Mouse (Mus musculus) bone marrow macrophage, adult 2 months (primary cell): Measurements from ENCODE around the gene Nol8. TPM values are rescaled to one million over a fixed set of nuclear protein-coding genes. Genes with fewer than 3 reads are reported as not detected.

Experiments
- H3K27ac ChIP-seq: 2 replicates; pipeline ENCODE4 v1.5.1; 2012; ENCODE audit warnings: low read depth, low read length; ENCODE audit not compliant: insufficient read depth
- H3K4me1 ChIP-seq: 2 replicates; pipeline ENCODE4 v1.6.1; 2012; ENCODE audit warnings: low read length; ENCODE audit not compliant: control insufficient read depth, insufficient read depth
- H3K4me3 ChIP-seq: 2 replicates; pipeline ENCODE4 v1.5.1; 2012; ENCODE audit warnings: mild to moderate bottlenecking, low read length, moderate library complexity; ENCODE audit not compliant: insufficient read depth
- CTCF ChIP-seq: IDR thresholded peaks from 2 replicates; pipeline ENCODE4 v1.5.1; 2012; ENCODE audit warnings: low read depth, mild to moderate bottlenecking, low read length, moderate library complexity
- POLR2A ChIP-seq: IDR thresholded peaks from 2 replicates; pipeline ENCODE4 v1.6.1; 2012; ENCODE audit warnings: mild to moderate bottlenecking, low read depth, low read length, borderline replicate concordance
- polyA plus RNA-seq: library from polyadenylated mRNA; stranded (reverse); fragments of >200 nt; gene quantifications from 2 replicates; pipeline ENCODE4 v1.2.4, GENCODE M21; 2012; ENCODE audit not compliant: missing spikeins, insufficient read depth, insufficient read length

Gene Nol8
- polyA plus RNA-seq, result 8.7 and 13.0 TPM in 2 replicates

DNA sequence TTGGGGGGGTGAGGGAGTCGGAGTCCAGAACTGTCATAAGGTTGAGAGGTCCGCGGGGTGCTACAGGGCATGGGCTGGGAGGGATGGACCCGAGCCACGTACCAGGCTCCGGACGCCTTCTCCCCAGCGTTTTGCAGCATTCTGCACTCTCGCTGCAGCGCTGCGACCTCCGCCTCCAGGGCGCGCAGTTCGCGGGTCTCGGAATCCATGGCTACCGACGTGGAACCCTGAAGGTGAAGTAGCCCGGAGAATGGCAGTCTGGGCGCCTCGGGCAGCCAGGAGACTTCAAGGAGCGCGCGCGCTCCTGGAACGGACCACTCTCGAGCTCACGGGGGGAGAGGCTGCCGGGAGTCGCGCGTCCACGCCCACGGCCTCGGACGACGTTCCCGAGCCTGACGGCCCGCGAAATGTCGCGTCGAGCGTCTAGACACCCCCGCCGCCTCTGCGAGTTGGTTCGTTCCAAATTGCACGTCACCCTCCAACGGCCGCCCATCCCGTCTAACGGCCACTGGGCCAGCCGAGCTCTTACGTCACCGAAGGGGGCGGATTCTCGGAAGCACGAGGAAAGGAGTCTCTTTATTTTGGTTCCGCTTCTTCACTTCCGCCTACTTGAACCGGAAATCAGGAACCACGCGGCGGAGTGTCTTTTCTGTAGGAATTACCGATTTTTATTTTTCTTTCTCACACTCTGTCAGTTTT is at the start of gene Nol8, which contains the start of gene Cenpp:
Nol8 (plus strand) TSS at position 598 of the 699 bp plus-strand sequence.
Cenpp (minus strand) TSS at position 305 of the 699 bp plus-strand sequence.
- TF ChIP-seq POLR2A, result no peak
- peaks cover 3% of the 10 kb centered on the region; the same call in 1 of the 2 replicates for H3K4me1 ChIP-seq
- peak within 1 kb of the TSS; percentile 69 for H3K27ac ChIP-seq
- peak within 1 kb of the TSS; percentile 91 for H3K4me3 ChIP-seq

DNA sequence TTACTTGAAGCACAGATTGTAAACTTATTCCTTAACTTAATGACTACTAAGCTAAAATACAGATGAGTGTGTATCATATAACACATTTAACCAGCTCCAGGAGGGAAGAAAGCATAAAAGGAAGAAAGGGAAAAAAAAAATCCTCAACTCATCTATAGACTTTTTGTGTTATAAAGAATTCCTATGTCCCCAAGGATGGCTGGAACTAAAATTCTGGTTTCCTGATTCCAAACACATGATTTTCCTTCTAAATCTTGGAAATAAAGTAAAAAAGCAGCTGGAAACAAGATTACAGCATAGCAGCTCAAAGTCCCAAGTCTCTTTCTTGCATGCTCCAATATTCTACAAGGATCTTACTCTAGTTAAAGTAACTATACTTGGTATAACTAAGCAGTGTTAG is 49.3 kb upstream of the Nol8 start:
- TF ChIP-seq CTCF, result no peak
- no peak for TF ChIP-seq POLR2A
- H3K4me3 ChIP-seq, result no peak overlapping the region

DNA sequence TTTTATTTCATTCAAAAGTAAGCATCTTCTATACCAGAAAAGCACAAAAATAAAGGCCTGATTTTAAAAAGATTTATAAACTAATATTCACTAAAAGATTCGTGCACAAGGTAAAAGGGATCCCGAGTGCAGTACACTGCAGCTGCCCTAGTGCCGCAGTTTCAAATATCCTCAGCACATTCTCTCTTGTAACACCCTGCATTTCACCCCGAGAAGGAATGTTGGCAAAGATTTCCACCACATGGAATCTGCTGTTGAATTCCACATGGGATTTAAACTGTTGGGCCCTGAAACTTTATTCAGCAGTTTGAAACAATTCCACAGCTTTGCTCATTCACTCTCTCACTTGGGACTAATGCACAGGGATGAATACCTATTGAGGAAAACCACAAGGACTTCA is 45.2 kb upstream of the Nol8 start, which contains the start of gene Ogn:
Ogn (plus strand) TSS at position 333 of the 400 bp plus-strand sequence.
- Histone ChIP-seq H3K4me3 (no peak within 1 kb of the TSS), H3K4me1 (no peaks in the 10 kb centered on the region), H3K27ac (no peak within 1 kb of the TSS)
- TF ChIP-seq POLR2A, result no peak

More for the DNA sequence above, 49.3 kb upstream of the Nol8 start:
- no peaks in the 10 kb centered on the region for H3K4me1 ChIP-seq
- H3K27ac ChIP-seq, result no peak overlapping the region

DNA sequence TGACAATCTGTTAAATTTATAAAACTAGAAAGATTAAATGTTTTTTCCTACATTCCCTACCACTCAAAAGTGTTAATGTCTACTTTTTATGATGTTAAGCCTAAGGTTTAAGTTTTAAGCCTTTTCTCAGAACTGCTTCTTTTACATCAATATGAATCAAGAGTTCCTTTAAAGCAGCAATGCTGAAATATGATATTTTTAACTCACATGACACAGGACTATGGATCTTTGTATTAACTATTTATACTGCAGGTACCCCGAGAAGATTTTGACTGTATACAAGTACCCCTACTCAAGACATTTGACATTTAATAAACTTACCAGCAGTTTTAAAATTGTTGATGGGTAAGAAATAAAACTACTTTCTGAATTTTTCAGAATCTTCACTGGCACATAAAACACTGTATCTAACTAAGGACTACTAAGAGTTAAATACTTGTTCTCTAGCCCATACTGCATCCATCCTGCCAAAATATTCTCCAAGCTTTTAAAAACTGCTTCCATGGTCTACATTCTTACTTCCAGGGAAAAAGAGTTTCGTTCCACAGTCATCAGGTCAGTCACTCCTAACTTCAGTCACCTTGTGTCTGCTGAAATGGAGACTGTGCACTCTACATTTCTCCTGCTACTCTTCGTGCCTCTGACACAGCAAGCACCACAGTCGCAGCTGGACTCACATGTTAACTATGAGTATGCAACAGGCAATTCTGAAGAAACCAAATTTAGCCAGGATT is 44.1 kb upstream of the Nol8 start:
- Histone ChIP-seq H3K4me3 (no peak overlapping the region), H3K27ac (no peak overlapping the region), H3K4me1 (no peaks in the 10 kb centered on the region)
- no peak for TF ChIP-seq POLR2A
- no peak for TF ChIP-seq CTCF

DNA sequence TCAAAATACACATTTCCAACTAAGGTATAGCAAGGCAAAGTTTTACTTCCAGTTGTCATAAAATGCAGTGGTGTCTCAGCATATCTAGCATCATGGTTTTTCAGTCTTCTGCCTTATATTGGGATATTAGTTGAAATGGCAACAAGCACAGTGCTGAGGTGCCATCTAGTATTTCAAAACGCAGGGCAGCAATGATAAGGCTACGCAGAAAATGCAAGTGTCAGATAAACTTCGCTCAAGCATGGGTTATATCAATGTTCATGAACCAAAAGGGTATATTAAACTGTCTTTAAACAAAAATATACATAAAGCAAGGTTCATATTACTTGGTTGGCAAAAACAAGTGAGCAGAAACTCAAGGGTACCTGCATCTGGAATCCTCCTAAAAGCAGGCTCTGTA is 35.9 kb upstream of the Nol8 start:
- Histone ChIP-seq H3K4me3 (no peak overlapping the region), H3K4me1 (no peaks in the 10 kb centered on the region), H3K27ac (no peak overlapping the region)
- TF ChIP-seq CTCF (no peak), POLR2A (no peak)

DNA sequence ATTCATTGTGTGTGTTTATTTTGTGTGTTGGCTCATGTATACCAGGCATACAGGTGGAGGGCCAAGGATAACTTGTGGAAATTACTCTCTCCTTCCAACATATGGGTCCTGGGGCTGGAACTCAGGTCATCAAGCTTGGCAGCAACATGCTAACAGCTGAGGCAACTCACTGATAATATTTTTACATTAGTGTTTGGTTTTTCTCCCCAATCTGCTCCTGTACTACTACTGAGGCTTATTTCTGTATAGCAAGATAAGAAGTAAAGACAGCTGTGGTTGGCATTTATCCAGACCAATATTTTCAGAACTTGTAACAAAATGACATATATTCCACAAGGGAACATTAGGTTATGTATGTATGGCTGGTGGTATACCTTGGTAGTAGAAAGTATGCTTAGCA is 34.5 kb upstream of the Nol8 start:
- no peak for TF ChIP-seq POLR2A
- no peak for TF ChIP-seq CTCF
- Histone ChIP-seq H3K4me3 (no peak overlapping the region), H3K4me1 (no peaks in the 10 kb centered on the region), H3K27ac (no peak overlapping the region)

DNA sequence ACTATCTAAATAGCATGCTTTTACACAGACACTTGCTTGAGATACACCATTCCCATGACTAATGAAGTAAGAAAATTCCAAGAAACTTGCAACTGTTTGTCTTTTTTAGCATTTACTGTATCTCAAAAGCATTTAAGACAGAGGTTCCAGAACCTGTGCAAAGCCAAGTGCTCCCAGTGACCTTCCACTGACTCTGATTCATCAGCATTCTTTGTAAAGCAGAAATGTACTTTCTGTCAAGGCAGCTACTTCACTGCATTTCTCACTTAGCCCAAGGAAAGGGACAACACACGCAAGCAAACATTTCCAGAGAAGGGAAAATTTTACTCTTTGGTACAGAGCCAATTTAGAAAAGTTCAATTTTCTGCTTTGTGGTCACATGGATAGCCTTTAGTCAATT is 29.7 kb upstream of the Nol8 start:
- Histone ChIP-seq H3K4me3 (no peak overlapping the region), H3K27ac (no peak overlapping the region), H3K4me1 (peaks cover 2% of the 10 kb centered on the region; the same call in 1 of the 2 replicates)
- TF ChIP-seq POLR2A (no peak), CTCF (no peak)

DNA sequence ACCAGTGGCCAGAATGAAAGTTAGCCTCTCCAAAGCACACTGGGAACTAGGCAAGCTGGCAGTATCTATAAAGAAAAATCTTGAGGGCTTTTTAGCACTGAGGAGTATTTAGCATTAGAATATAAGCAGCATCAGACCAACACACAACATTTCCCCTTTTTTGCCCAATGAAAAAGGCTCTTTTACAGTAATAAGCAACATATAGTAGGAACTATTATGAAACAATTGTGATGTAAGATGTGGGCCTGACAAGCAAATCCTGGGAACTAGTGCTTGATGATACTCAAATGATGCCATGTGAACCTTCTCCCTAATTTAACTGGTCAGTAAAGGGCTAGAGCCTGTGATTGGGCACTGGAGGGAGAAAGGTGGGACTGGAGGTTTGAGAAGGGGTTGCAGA is 24.7 kb upstream of the Nol8 start:
- Histone ChIP-seq H3K4me1 (peaks cover 16% of the 10 kb centered on the region), H3K27ac (no peak overlapping the region), H3K4me3 (no peak overlapping the region)
- TF ChIP-seq POLR2A (no peak), CTCF (no peak)

DNA sequence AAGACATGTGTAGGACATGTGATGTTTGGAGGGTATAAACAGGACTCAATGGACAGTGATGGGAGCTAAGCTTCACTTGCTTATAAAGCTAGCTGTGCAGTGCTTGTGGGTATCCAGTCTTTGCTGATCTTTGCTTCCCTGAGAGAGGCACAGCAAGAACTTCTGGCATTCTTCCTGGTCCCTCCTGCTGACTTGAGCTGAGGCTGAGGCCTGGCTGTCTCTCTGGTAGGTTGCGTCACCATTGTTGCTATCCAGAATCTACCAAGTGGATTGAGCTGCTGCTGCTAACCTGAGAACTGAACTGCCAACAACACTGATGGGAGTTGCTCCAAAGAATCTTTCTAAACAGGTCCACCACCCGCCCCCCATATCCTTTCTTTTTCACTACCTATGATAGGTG is 23.8 kb upstream of the Nol8 start:
- Histone ChIP-seq H3K27ac (peak overlapping the region; percentile 27; the same call in 1 of the 2 replicates), H3K4me1 (peaks cover 16% of the 10 kb centered on the region), H3K4me3 (no peak overlapping the region)
- TF ChIP-seq CTCF (no peak), POLR2A (no peak)

DNA sequence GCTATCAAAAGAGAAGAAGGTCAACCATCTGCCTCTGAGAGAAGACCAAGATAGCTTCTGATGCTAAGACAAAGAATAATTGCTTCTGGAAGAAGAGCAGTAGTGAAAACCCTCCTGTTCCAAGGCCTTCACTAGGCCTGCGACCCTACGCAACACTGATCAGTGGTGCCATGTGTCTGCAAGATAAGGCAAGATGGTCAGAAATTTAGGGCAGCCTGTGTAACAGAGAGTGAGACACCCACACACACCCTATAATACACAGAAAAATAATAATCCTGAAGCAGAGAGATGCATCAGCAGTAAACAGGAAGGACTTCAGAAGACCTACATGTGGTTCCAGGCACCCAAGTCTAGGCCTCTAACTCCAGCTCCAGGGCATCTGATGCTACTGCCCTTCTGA is 12.9 kb upstream of the Nol8 start:
- TF ChIP-seq POLR2A, result no peak
- TF ChIP-seq CTCF, result no peak
- Histone ChIP-seq H3K4me1 (0 out of 2 replicates have a peak, but pooled peaks cover 2% of the 10 kb centered on the region), H3K4me3 (no peak overlapping the region), H3K27ac (no peak overlapping the region)
